Mouse (Mus musculus): ENCODE results near the gene Tmem26.

DNA sequence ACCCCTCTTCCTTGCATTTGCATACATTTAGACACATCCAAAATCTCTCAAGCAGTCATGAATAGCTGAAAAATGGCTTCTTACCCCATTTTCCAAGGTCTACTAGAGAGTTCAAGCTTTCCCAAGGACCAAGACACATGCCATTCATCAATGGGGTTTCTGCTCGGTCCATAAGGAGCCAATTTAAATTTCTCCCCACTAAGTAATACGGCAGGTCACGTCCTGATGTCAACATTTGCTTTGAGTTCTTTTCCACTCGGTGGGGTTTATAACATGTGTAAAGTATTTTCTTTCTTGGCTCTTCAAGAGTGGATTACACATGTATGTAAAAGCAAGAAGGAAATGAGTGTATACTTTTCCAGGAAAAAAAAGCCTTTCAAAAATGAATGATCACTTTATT is 93.8 kb downstream of the Tmem26 start:
- TF ChIP-seq CTCF (conservative IDR thresholded peaks at IDR 0.05 in 1 of 2, IDR thresholded peaks at IDR 0.05 in 1 of 2; ENCODE audit: low read depth in 2 of 2, low read length in 2 of 2) = no peak
- TF ChIP-seq UBTF (IDR thresholded peaks at IDR 0.05; ENCODE audit: low read depth, low read length) = no peak
- TF ChIP-seq CHD1 (IDR thresholded peaks at IDR 0.05; ENCODE audit: low read depth, low read length) = no peak
- no peak for TF ChIP-seq USF1 (IDR thresholded peaks at IDR 0.05; ENCODE audit: low read depth, low read length)
- TF ChIP-seq MAFK (IDR thresholded peaks at IDR 0.05; ENCODE audit: insufficient replicate concordance, low read length) = no peak
- TF ChIP-seq POLR2AphosphoS2 (IDR thresholded peaks at IDR 0.05; ENCODE audit: low read depth, low read length) = no peak

All from CH12.LX (cell line).